Mouse (Mus musculus) liver, embryonic 11.5 days (tissue): ENCODE data around the gene Slitrk5. TPM values are rescaled to one million over a fixed set of nuclear protein-coding genes. Genes with fewer than 3 reads are reported as not detected.
"Not testable (repeated sequence)": the region's sequence is repeated elsewhere in the genome, so short reads cannot be mapped to it uniquely, and the experiment has no call there.

Source experiments
- ATAC-seq: fragments of 200-750 bp; cut with Nextera tagmentation; replicated peaks from 2 replicates; pipeline ENCODE4 v1.8.0; 2017; ENCODE audit warnings: moderate number of reproducible peaks, mild to moderate bottlenecking, moderate TSS enrichment, moderate library complexity; ENCODE audit not compliant: low FRiP score
- DNase-seq: peaks from one replicate; pipeline ENCODE4 v3.0.0-alpha.2; 2017; ENCODE audit warnings: low spot score
- H3K27ac ChIP-seq: fragments of 300-500 bp; sonication (generic); 2 replicates; pipeline ENCODE4 v1.5.1; 2014; ENCODE audit warnings: mild to moderate bottlenecking, low read depth, low read length, control low read depth
- H3K27me3 ChIP-seq: fragments of 300-500 bp; sonication (generic); replicated peaks from 2 replicates; pipeline ENCODE4 v1.6.1; 2014; ENCODE audit warnings: low read length, mixed read lengths; ENCODE audit not compliant: control insufficient read depth, insufficient read depth
- H3K36me3 ChIP-seq: fragments of 300-500 bp; sonication (generic); 2 replicates; pipeline ENCODE4 v1.6.1; 2014; ENCODE audit warnings: mild to moderate bottlenecking, low read length, moderate library complexity, mixed read lengths; ENCODE audit not compliant: control insufficient read depth, insufficient read depth
- H3K4me1 ChIP-seq: fragments of 300-500 bp; sonication (generic); replicated peaks from 2 replicates; pipeline ENCODE4 v1.6.1; 2014; ENCODE audit warnings: low read length, mixed read lengths; ENCODE audit not compliant: control insufficient read depth, insufficient read depth
- H3K4me2 ChIP-seq: fragments of 300-500 bp; sonication (generic); 2 replicates; pipeline ENCODE4 v1.6.1; 2014; ENCODE audit warnings: mild to moderate bottlenecking, control low read depth, moderate library complexity
- H3K4me3 ChIP-seq: fragments of 300-500 bp; sonication (generic); 2 replicates; pipeline ENCODE4 v1.5.1; 2014; ENCODE audit warnings: low read depth, low read length, control low read depth
- H3K9ac ChIP-seq: fragments of 300-500 bp; sonication (generic); 2 replicates; pipeline ENCODE4 v1.6.1; 2014; ENCODE audit warnings: low read depth, low read length, control low read depth
- H3K9me3 ChIP-seq: fragments of 300-500 bp; sonication (generic); 2 replicates; pipeline ENCODE4 v1.6.1; 2016; ENCODE audit warnings: low read length, inconsistent platforms, mixed read lengths; ENCODE audit not compliant: control insufficient read depth
- WGBS: fragments of 180-500 bp; shearing (Covaris S2); extraction: QIAGEN DNeasy Blood & Tissue Kit; methylation state at CpG from one replicate; pipeline ENCODE4 v1.1.7; 2014; 5-methylcytosine and 5-hydroxymethylcytosine counted together
- polyA plus RNA-seq: library from polyadenylated mRNA; unstranded; fragments of >200 nt; fragmentation: Nextera tagmentation; extraction: Ambion mirVana; gene quantifications from 2 replicates; pipeline ENCODE4 v1.2.1, GENCODE M21; 2014

Gene Slitrk5
- polyA plus RNA-seq, 1 experiment from 2014 or later = 1.6 TPM

- DNase-seq (no peak), ATAC-seq (no peak)
- Histone ChIP-seq H3K27me3 (peaks cover 47% of the 10 kb centered on the region), H3K4me1 (no peaks in the 10 kb centered on the region), H3K27ac (no peak overlapping the region), H3K36me3 (no peaks in the 10 kb centered on the region), H3K9ac (no peak overlapping the region), H3K4me2 (peak overlapping the region; percentile 67), H3K9me3 (no peaks in the 10 kb centered on the region), H3K4me3 (peak overlapping the region; percentile 47)
- WGBS = 4% methylated on average over 13 of the region's 13 CpGs
These were observed 6.9 kb downstream of the Slitrk5 start for GRCm38 (mm10) chr14:111681773-111682172.

GRCm38 (mm10) chr14:111683543-111683942 is 8.6 kb downstream of the Slitrk5 start:
- H3K27ac ChIP-seq = no peak overlapping the region
- H3K36me3 ChIP-seq = no peaks in the 10 kb centered on the region
- no peak overlapping the region for H3K4me3 ChIP-seq
- no peaks in the 10 kb centered on the region for H3K4me1 ChIP-seq
- no peaks in the 10 kb centered on the region for H3K9me3 ChIP-seq
- ATAC-seq = no peak
- no peak for DNase-seq
- H3K4me2 ChIP-seq = no peak overlapping the region
- H3K9ac ChIP-seq = no peak overlapping the region
- WGBS = 62% methylated on average over 4 of the region's 4 CpGs
- H3K27me3 ChIP-seq = peaks cover 33% of the 10 kb centered on the region

- not testable (repeated sequence) for H3K27me3 ChIP-seq, ATAC-seq, H3K4me2 ChIP-seq, H3K9me3 ChIP-seq, DNase-seq, H3K9ac ChIP-seq, H3K27ac ChIP-seq, H3K4me3 ChIP-seq, H3K36me3 ChIP-seq, H3K4me1 ChIP-seq
- 37% methylated on average over 1 of the region's 1 CpGs for WGBS
These were observed 15.2 kb downstream of the Slitrk5 start for GRCm38 (mm10) chr14:111690139-111690538.

- no peaks in the 10 kb centered on the region for H3K4me1 ChIP-seq
- no peak overlapping the region for H3K4me2 ChIP-seq
- no peak overlapping the region for H3K4me3 ChIP-seq
- H3K9me3 ChIP-seq = no peaks in the 10 kb centered on the region
- no peak for DNase-seq
- H3K36me3 ChIP-seq = no peaks in the 10 kb centered on the region
- H3K27ac ChIP-seq = no peak overlapping the region
- no peaks in the 10 kb centered on the region for H3K27me3 ChIP-seq
- 65% methylated on average over 2 of the region's 2 CpGs for WGBS
- no peak for ATAC-seq
- H3K9ac ChIP-seq = no peak overlapping the region
These were observed 54.9 kb downstream of the Slitrk5 start for GRCm38 (mm10) chr14:111729833-111730232.
